Mouse (Mus musculus) bone marrow macrophage, adult 2 months (primary cell): ENCODE measurements around the gene Sec24b. TPM values are rescaled to one million over a fixed set of nuclear protein-coding genes. Genes with fewer than 3 reads are reported as not detected.

ENCODE experiments used
- H3K27ac ChIP-seq: 2 replicates; pipeline ENCODE4 v1.5.1; 2012; ENCODE audit warnings: low read depth, low read length; ENCODE audit not compliant: insufficient read depth
- H3K4me1 ChIP-seq: 2 replicates; pipeline ENCODE4 v1.6.1; 2012; ENCODE audit warnings: low read length; ENCODE audit not compliant: control insufficient read depth, insufficient read depth
- H3K4me3 ChIP-seq: 2 replicates; pipeline ENCODE4 v1.5.1; 2012; ENCODE audit warnings: mild to moderate bottlenecking, low read length, moderate library complexity; ENCODE audit not compliant: insufficient read depth
- CTCF ChIP-seq: IDR thresholded peaks from 2 replicates; pipeline ENCODE4 v1.5.1; 2012; ENCODE audit warnings: low read depth, mild to moderate bottlenecking, low read length, moderate library complexity
- POLR2A ChIP-seq: IDR thresholded peaks from 2 replicates; pipeline ENCODE4 v1.6.1; 2012; ENCODE audit warnings: mild to moderate bottlenecking, low read depth, low read length, borderline replicate concordance
- polyA plus RNA-seq: library from polyadenylated mRNA; stranded (reverse); fragments of >200 nt; gene quantifications from 2 replicates; pipeline ENCODE4 v1.2.4, GENCODE M21; 2012; ENCODE audit not compliant: missing spikeins, insufficient read depth, insufficient read length

Sec24b gene
- polyA plus RNA-seq, 1 experiment, result 68.3 TPM

GRCm38 (mm10) chr3:129982271-129982670 lies 79.1 kb downstream of the Sec24b start:
- Histone ChIP-seq H3K4me3 (no peak overlapping the region), H3K27ac (no peak overlapping the region), H3K4me1 (peaks cover 8% of the 10 kb centered on the region)
- TF ChIP-seq POLR2A (no peak), CTCF (no peak)

- H3K4me3 ChIP-seq, result no peak overlapping the region
- H3K27ac ChIP-seq, result no peak overlapping the region
- TF ChIP-seq POLR2A (no peak), CTCF (no peak)
Observed at GRCm38 (mm10) chr3:129981756-129982155, 79.6 kb downstream of the Sec24b start.

GRCm38 (mm10) chr3:129979510-129979909 lies 81.8 kb downstream of the Sec24b start:
- Histone ChIP-seq H3K27ac (no peak overlapping the region), H3K4me3 (no peak overlapping the region), H3K4me1 (no peaks in the 10 kb centered on the region; the same call in 1 of the 2 replicates)
- TF ChIP-seq POLR2A, result no peak
- TF ChIP-seq CTCF, result no peak

More at GRCm38 (mm10) chr3:129981756-129982155, 79.6 kb downstream of the Sec24b start:
- peaks cover 8% of the 10 kb centered on the region for H3K4me1 ChIP-seq

- no peak overlapping the region for H3K4me3 ChIP-seq
- TF ChIP-seq POLR2A (no peak), CTCF (no peak)
- no peaks in the 10 kb centered on the region; the same call in 1 of the 2 replicates for H3K4me1 ChIP-seq
Observed at GRCm38 (mm10) chr3:129978716-129979115, 82.6 kb downstream of the Sec24b start.

GRCm38 (mm10) chr3:129976317-129976716 lies 85.0 kb downstream of the Sec24b start:
- no peak overlapping the region for H3K27ac ChIP-seq
- no peak for TF ChIP-seq POLR2A
- TF ChIP-seq CTCF, result no peak
- H3K4me1 ChIP-seq, result no peaks in the 10 kb centered on the region; the same call in 1 of the 2 replicates
- H3K4me3 ChIP-seq, result no peak overlapping the region

More at GRCm38 (mm10) chr3:129978716-129979115, 82.6 kb downstream of the Sec24b start:
- no peak overlapping the region for H3K27ac ChIP-seq

- TF ChIP-seq CTCF, result no peak
- no peak for TF ChIP-seq POLR2A
- H3K4me3 ChIP-seq, result peak overlapping the region; percentile 78
- peak overlapping the region; percentile 59 for H3K27ac ChIP-seq
Observed at GRCm38 (mm10) chr3:129970529-129971515, 90.5 kb downstream of the Sec24b start.

GRCm38 (mm10) chr3:129969432-129970395 lies 91.6 kb downstream of the Sec24b start, which contains the start of gene Mcub:
Gene Mcub, minus strand, starts transcription at chr3:129970206.
- Histone ChIP-seq H3K4me3 (peak within 1 kb of the TSS; percentile 78), H3K27ac (peak within 1 kb of the TSS; percentile 80), H3K4me1 (peaks cover 18% of the 10 kb centered on the region)
- TF ChIP-seq POLR2A (no peak), CTCF (no peak)

More at GRCm38 (mm10) chr3:129970529-129971515, 90.5 kb downstream of the Sec24b start:
- H3K4me1 ChIP-seq, result peaks cover 18% of the 10 kb centered on the region

GRCm38 (mm10) chr3:129969031-129969430 lies 92.3 kb downstream of the Sec24b start:
- peak overlapping the region; percentile 78 for H3K4me3 ChIP-seq
- peaks cover 18% of the 10 kb centered on the region for H3K4me1 ChIP-seq
- TF ChIP-seq POLR2A (no peak), CTCF (no peak)
- peak overlapping the region; percentile 80 for H3K27ac ChIP-seq

- H3K4me1 ChIP-seq, result peaks cover 20% of the 10 kb centered on the region
- no peak overlapping the region for H3K4me3 ChIP-seq
- TF ChIP-seq CTCF (no peak), POLR2A (no peak)
- no peak overlapping the region for H3K27ac ChIP-seq
Observed at GRCm38 (mm10) chr3:129967874-129968273, 93.5 kb downstream of the Sec24b start.
